Mouse (Mus musculus) common myeloid progenitor, adult 5-6 weeks (primary cell): Measurements from ENCODE around the gene Wls. TPM values are rescaled to one million over a fixed set of nuclear protein-coding genes. Genes with fewer than 3 reads are reported as not detected.

Experiments
- ATAC-seq: replicated peaks from 2 replicates; pipeline ENCODE4 v1.8.0; 2016; ENCODE audit warnings: low read depth, mild to moderate bottlenecking, moderate TSS enrichment, inconsistent platforms; ENCODE audit not compliant: poor library complexity, severe bottlenecking
- total RNA-seq: library from RNA; stranded (forward); fragments of 200-1000, 187-1606 nt; gene quantifications from 2 replicates; pipeline ENCODE4 v1.2.3, GENCODE M21; 2017

The Wls gene
- total RNA-seq = 29.3 and 44.0 TPM in 2 replicates

DNA sequence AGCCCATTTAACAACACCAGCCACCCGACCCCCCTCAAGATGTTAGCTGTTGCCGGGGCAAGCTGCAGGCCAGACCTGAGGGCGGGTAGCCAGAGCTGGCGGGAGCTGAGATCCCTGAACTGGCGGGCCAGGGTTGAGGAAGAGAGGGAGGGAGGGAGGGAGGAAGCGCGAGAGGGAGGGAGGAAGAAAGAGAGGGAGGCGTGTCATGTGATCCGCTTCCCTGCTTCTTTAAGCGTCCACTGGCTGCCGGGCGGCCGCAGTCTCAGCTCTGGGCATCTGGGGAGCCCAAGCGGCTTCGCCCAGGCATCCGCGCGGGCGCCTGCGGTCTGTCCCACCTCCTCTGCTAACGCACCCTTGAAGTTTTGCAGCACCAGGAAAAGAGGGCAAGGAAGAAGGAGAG is at the start of gene Wls:
Gene Wls (plus strand): TSS at position 192 of the 400 bp plus-strand sequence.
- ATAC-seq = peak; percentile 67

DNA sequence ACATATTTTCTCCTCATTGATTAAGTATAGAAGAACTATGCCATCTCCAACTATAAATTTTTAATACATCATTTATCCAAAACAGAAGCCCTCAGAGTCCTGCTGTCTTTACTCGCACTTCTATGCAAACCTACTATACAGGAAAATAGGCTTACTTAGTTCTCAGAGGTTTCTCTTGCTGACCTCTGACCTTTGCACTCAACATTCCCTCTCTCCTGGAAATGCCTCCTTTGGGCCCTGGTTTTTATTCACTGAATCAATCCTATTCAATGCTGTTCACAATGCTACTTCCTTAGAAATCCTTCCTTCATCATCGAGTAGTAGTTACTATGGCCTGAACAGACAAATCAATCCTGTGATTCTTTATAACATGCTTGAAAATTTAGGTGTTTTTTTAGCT is 49.7 kb upstream of the Wls start:
- no peak for ATAC-seq

DNA sequence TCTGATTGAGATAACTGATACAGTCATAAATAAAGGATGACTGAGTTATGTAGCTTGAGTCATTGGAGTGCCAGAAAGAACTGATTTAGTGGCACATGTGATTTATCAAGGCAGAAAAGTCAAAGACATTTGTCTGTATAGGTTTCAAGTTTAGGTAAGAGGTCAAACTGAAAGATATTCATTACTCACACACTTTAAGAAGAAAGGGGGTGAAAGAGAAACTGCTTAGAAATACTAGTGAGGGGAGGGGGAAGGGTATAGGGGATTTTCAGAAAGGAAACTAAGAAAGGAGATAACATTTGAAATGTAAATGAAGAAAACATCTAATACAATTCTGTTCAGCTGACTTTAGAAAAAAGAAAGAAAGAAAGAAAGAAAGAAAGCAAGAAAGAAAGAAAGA is 7.9 kb upstream of the Wls start:
- no peak for ATAC-seq

DNA sequence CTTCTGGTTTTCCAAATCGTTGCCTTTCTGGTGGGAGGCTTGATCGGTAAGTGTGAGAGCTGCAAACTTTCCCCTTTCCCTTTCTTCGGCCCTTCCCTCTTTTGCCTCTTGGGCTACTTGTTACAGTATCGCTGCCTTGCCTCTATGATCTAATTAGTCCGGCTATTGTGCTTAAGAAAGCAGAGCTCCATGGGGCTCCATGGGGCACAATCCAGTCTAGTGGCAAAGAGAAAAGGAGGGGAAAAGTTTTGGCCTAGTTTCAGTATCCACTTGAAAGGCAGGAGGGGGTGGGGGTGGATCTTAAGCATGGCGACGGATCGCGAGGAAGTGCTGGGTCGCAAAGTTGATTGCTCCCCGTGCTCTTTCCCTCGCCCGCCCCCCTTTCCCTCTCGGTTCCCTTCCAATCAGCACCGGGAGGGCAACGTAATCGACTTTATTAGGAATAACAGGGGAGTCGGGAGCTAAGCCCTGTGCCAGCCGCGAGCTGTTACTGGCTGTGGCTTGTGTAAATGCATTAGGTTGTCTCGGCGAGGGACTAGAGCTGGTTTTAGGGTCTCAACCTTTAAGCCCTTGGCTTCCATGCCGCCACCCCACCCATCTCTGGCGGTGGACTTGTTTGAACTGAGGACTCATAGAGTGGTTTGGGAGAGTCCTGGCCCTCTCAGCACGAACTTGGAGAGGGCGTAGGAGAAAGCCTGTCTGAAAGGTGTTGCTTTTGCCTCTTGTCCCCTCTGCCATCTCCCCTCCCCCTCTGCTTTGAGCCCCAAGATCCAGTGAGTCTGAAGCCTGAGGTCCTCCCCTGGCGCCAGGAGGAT is 737 bp downstream of the Wls start:
- ATAC-seq = peak; percentile 59

DNA sequence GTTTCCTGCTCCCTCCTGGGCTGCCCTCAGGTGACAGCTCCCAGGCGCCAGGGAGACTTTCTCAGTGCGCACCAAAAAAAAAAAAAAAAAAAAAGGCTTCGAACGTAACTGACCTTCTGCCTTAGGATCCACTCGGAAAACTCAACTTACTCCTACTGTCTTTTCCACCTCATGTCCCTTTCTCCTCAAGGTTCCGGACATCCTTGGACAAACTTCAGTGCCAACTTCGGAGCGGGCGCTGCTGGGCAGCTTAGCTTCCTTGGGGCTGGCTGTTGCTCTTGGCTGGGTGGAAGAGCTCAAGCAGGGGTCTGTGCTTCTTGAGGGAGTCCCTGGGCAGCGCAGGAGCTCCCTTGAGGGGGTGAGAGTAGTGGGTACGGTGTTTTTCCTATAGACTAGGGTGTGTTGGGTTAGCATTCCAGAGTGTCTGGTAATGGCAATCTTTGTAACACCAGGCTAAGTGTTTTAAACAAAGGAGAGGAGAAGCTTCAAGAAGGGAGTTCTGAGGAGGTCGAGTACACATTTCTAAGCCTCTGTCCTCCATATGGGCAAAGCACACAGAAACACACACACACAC is 1.4 kb downstream of the Wls start:
- peak; percentile 15; the same call in 1 of the 2 replicates for ATAC-seq

DNA sequence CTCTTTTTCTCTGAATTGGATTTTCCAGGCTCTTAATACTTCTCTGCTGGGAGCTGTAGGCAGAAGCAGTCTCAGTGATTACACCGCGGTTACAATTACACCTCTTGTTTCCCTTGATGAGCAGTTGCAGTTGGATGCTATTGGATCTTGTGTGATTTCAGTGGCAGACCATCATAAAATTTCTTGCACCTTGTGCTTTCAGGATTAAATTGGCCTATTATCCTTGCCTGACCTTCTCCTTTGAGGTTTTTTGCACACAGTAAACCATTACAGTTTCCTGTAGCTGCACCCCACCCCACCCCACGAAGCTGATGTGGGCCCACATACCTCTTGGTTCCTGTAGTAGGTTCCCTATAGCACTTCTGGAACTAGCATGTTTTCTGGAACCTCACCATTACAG is 2.0 kb downstream of the Wls start:
- peak; percentile 37 for ATAC-seq

DNA sequence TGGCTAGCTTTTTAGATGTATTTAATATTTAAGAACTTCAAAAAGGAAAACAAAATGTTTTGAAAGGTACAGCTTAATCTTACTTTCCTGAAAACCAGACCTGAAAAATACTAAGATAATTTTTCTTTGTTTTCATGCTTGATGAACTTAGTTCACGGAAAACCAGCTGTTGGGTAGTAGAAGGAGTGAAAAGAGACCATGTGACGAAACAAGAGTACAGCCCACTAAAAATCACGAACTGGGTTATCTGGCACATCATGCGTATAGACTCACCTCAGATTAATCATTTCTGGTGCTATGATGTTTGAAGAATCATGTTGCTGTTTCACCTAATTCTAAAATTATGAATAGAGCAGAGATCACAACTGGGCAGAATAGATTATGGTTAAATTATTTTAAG is 3.7 kb downstream of the Wls start:
- ATAC-seq = no peak

DNA sequence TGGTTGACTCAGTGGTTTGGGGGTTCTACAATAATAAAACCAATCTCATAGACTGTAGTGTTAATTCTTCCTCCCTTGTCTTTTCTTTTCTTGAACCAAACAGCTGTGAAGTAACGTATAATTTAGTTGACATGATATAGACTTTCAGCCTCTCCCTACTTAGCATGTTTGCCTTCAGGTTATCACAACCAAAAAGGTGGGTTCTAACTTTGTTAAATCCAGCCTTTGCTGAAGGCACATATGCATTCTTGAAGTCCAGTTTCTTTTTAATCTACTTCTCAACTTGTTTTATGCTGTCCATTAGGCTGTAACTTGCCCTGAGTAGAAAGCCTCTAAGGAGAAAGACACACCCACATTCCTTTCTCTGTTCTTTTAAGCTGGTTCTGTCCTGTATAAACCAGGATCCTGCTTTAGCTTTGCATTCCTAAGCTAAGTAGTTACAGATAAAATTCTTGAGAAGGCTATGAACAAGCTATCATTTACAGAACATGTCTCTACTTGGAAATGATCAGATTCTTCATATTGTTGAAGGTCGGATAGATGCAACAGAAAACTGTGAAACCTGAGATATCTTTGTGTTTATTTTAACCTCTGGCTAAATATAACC is 8.0 kb downstream of the Wls start:
- ATAC-seq = no peak

DNA sequence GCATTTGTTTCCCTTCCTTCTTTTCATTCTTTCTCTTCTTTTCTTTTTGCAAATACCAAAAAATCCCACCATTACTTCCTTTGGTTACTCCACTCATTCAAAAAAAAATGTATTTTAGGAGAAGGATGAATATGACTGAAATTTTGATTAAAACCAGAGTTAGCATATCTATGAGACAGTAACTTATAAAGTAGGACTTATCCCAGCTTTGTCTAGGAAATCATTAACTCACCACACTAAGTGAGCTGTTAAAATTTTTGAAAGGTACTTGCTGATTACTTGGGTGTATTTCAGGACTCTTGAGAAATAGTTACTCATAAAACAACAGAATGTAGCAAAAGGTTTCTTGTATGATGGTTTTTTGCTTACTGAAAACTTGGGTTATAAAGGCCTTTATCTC is 8.7 kb downstream of the Wls start:
- ATAC-seq = no peak

DNA sequence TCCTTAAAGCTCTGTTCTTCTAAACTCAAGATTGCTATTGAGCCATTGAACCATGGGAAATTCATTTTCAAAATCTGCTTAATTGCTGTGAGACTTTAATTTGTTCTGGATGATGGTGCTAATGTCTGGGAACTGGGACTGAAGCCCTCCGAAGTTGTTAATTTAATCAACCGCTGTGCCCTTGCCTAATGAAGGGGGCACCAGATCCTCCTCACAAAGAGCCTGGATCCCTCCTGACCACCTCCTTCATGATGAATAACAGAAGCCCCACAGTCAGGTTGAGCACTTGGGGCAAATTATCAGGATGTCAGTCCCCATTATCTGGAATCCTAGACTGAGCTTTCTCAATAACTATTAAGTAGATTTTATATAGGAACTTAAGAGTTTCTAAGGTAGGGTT is 12.0 kb downstream of the Wls start:
- no peak for ATAC-seq

DNA sequence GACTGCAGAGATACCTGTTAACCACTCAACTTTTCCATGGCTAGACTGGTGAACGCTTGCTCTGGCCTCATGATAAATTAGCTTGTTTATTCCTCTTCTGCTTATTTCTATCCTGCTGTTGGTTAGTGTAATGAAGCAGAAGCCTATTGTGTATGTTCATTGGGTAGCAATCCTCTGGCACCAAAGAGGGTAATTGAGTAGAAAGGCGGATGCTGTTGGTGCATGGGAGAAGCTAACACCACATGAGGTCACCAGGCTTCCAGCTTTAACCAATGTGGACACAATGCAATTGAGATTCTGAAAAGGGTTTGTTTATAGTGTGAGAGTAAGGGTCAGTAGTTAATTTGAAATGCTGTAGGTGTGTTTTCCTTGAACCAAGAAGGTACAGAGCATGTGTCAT is 12.5 kb downstream of the Wls start:
- no peak for ATAC-seq

DNA sequence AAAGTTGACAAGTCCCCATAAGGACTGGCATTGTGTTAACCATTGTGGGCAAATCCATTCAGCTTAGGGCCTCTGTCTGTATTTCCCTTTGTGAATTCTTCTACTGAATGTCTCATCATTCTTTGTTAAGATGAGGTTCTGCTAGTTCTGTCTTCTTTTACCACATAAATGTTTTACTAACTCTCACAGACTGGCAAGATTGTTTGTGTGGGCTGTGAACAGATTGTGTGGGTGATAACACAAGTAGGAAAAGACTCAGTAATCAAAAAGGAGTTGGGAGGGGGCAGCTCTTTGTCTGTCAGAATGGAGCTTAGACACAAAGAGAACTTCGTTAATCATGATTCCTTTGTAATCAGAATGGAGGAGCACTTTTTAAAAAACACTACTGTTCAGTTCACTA is 17.6 kb downstream of the Wls start:
- ATAC-seq = no peak

DNA sequence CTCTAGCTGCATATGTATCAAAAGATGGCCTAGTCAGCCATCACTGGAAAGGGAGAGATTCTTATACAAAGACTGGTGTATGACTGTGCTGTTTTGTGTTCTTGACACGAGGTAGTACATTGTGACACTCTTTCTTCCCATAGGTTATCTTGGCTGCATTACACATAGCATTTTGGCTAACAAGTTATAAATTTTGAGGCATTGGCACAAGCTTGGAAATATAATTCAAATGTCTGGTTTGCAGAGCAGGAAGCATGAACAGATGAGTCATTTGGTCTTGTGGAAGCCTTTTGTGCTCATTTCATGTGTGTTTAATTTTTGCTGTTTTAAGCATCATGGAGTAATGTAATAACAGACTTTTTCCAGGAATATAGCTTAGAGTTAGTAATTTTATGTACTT is 26.2 kb downstream of the Wls start:
- ATAC-seq = no peak

DNA sequence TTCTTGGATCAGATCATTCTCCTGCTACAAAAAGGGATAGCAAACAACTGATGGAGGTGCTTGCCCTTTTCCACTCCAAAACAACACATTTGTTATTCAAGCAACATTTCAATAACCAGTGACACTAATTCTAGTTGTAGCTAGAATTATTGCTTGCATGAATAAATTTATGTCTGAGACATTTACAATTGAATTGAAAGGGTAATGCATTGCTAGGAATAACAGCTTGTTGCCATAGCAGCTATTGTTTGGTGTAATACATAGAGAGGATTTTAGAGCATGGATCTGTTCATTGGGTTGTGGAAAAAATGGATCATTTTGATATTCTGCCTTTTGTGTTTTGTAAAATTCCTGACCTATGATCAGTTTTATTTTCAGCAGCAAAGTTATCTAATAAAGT is 39.5 kb downstream of the Wls start:
- no peak for ATAC-seq

DNA sequence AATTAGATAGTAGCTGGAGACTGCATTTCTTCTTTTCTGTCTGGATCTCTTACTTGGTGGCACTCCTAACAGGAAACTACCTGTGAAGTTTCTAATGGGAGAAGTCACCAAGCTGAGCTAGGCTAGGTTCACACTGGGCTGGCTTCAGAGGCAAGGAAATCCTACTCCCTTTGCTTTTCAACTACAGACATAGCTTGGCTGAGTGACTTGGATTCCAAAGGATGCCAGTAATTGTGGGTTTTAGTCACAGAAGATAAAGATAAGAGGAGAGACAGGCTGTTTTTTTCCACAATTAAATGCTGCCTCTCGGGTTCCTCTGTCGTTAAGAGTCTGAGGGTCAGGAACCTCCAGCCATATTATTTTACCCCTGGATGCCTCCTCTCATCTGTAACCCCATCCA is 43.9 kb downstream of the Wls start:
- ATAC-seq = no peak

DNA sequence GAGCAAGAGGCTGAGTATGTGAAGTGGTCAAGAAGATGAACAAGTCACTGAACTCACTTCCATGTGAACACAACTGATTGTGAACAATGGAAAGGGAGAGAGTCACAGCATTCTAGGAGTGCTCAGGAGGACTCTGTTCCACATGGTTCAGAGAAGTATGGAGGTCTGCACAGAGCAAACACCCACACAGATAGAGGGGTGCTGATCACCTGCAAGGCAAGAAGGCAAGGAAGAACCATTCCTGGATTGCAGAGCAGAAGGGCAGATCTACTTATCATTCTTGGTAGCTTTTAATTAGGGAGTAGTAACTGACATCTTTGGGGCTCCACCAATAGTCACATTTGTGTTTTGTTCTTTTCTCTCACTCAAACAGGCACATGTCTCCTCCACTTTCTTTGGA is 45.3 kb downstream of the Wls start:
- peak; percentile 12; the same call in 1 of the 2 replicates for ATAC-seq

DNA sequence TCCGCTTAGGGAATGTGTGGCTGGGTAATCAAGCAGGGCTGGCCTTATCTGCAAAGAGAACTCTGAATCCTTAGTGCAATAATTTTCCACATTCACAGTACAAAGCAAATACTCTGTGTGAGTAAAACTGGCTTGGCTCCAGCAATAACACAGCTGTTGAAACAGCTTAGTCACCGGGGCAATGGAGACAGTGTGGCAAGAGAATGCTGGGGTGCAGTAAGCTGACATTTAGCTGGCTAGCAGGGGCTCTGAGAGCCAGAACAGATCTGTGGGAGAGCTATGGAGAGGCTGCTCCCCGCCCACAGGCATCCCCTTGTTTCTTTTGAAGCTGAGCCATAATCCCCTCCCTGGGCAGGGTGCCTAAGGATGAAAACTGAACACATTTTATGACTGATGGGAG is 45.8 kb downstream of the Wls start:
- ATAC-seq = peak; percentile 87

DNA sequence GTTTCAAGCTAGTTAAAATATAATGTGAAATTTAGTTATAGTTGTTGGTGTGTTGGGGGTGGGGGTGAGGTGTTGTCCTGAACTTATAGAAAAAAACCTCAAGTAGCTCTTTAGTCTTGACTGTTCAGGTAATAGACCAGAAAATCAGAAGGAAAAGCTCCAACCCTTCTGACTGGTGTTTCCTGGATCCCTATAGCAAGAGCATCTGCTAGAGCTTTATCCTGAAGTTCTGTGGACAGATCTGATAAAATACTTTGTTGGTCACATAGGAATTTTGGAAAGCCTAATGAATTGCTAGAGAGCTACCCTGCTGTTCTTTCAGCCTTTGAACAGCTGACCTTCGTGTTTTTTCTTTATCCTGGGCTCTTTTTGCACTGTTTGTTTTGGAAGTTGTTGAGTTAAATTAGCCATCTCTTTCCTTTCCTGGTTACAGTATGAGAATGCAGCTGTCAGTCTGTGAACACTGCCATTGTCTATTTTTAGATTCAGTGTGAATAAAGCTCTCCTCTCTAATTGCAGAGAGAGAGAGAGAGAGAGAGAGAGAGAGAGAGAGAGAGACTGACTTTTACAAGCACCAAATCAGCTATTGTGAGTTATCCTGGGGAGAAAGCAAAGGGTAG is 46.4 kb downstream of the Wls start:
- ATAC-seq = no peak

DNA sequence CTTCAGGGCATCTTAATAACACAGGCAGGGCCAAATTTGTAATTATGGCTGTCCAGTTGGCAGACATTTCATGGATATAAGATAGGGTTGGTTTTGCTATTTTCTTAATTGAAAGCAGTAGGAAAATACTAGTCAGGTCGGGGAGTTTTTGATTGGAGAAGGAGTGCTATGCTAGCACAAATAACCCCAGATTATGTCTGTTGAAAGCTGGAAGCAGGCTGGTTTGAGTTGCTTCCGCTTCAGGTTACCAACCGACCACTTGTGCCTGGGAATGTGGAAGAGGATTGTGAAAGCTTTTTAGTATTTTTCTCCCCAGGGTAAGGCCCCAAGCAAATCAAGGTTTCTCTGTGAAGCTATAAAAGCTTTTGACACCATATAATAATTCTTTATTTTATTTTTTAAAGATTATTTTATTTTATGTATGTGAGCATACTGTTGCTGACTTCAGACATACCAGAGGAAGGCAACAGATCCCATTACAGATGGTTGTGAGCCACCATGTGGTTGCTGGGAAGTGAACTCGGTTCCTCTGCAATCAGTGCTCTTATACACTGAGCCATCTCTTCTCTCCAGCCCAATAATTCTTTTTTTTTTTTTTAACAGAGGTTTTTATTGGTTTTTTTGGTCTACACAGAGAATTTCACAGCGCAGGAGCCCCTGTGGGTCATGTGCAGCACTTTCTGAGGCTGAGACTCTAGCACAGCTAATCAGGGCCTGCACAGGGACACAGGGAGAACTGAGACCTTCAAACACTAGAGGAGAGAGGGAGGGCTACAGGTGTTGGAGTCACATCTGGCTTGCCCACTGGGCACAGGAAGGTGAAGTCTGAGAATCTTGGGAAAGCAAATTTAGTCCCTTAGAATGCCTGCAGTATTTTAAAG is 50.9 kb downstream of the Wls start:
- 0 out of 2 replicates have a peak, but pooled peaks have one; percentile 19 for ATAC-seq
